Mouse (Mus musculus): Measurements from ENCODE around the gene Ap1ar. TPM values are rescaled to one million over a fixed set of nuclear protein-coding genes. Genes with fewer than 3 reads are reported as not detected.

Ap1ar gene
- total and polyA plus RNA-seq, 2 experiments = 10.0 to 21.1 TPM

DNA sequence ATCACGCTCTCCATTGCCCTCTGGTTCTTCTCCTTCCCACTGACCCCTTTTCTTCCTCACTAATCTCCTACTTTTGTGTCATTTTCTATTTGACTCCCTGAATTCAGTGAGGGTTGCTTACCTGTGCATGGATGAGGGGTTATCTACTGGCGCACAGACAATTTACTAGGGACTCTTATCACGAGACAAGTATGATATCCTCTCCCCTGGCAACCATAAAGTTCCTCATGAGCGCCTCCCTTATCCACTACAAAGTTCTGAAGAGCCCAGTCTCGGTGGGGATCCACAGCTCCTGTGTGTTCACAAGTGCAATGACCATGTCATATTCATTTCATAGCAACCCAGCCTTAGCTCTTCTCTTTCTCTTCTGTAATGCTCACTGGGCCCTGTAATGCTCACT is 12.6 kb upstream of the Ap1ar start:
- 87% methylated on average over 5 of the region's 5 CpGs for WGBS
- no peaks in the 10 kb centered on the region for H3K36me3 ChIP-seq (ENCODE audit: control insufficient read depth, insufficient read depth, low read length)
- H3K9ac ChIP-seq (ENCODE audit: low read depth, low read length) = no peak overlapping the region
- no peak for DNase-seq (ENCODE audit: extremely low read depth, low read depth, low spot score)
- H3K4me1 ChIP-seq (ENCODE audit: control insufficient read depth, insufficient read depth, low read length) = no peaks in the 10 kb centered on the region
- H3K4me3 ChIP-seq (ENCODE audit: insufficient read depth, low read depth, low read length) = no peak overlapping the region
- H3K79me2 ChIP-seq (ENCODE audit: control insufficient read depth, insufficient read depth, low read length) = no peaks in the 10 kb centered on the region
- TF ChIP-seq CTCF (IDR thresholded peaks at IDR 0.05; ENCODE audit: low read depth, low read length) (no peak), POLR2A (IDR thresholded peaks at IDR 0.05; ENCODE audit: extremely low read depth, insufficient read depth, low read length) (no peak)
- H3K27ac ChIP-seq (replicated peaks; ENCODE audit: insufficient read depth, low read depth, low read length) = no peak overlapping the region
- no peaks in the 10 kb centered on the region for H3K27me3 ChIP-seq (ENCODE audit: control insufficient read depth, insufficient read depth, low read length)

GRCm38 (mm10) chr3:127848088-127848808 is 10.9 kb upstream of the Ap1ar start:
- H3K36me3 ChIP-seq (ENCODE audit: control insufficient read depth, insufficient read depth, low read length) = no peaks in the 10 kb centered on the region
- no peak overlapping the region for H3K27ac ChIP-seq (replicated peaks; ENCODE audit: insufficient read depth, low read depth, low read length)
- no peaks in the 10 kb centered on the region for H3K27me3 ChIP-seq (ENCODE audit: control insufficient read depth, insufficient read depth, low read length)
- 54% methylated on average over 11 of the region's 11 CpGs for WGBS
- H3K9ac ChIP-seq (ENCODE audit: low read depth, low read length) = no peak overlapping the region
- H3K4me3 ChIP-seq (ENCODE audit: insufficient read depth, low read depth, low read length) = no peak overlapping the region
- DNase-seq (ENCODE audit: extremely low read depth, low read depth, low spot score) = peak; percentile 79
- H3K4me1 ChIP-seq (ENCODE audit: control insufficient read depth, insufficient read depth, low read length) = peaks cover 2% of the 10 kb centered on the region
- TF ChIP-seq CTCF (IDR thresholded peaks at IDR 0.05; ENCODE audit: low read depth, low read length) (no peak), POLR2A (IDR thresholded peaks at IDR 0.05; ENCODE audit: extremely low read depth, insufficient read depth, low read length) (no peak)
- H3K79me2 ChIP-seq (ENCODE audit: control insufficient read depth, insufficient read depth, low read length) = no peaks in the 10 kb centered on the region

DNA sequence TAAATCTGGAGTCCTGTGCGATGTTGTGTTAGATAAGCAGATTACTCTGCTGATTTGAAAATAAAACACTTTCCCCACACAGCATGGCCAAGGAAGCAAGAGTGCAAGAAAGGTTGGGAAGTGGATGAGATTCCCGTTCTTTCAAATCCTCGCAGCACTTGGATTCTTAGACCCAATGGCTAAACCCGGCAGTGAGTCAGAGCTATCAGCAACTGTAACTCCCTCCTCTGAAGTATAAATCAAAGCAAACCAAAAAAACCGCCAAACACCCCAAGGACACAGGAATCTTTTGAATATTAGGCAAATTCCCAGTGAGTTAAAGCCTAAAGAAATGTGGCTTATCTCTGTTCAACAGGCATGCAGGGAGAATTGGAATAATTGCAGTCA is 6.6 kb upstream of the Ap1ar start:
- Histone ChIP-seq H3K27ac (replicated peaks; ENCODE audit: insufficient read depth, low read depth, low read length) (no peak overlapping the region), H3K27me3 (ENCODE audit: control insufficient read depth, insufficient read depth, low read length) (no peaks in the 10 kb centered on the region), H3K79me2 (ENCODE audit: control insufficient read depth, insufficient read depth, low read length) (no peaks in the 10 kb centered on the region), H3K36me3 (ENCODE audit: control insufficient read depth, insufficient read depth, low read length) (no peaks in the 10 kb centered on the region), H3K4me1 (ENCODE audit: control insufficient read depth, insufficient read depth, low read length) (peaks cover 9% of the 10 kb centered on the region), H3K9ac (ENCODE audit: low read depth, low read length) (no peak overlapping the region), H3K4me3 (ENCODE audit: insufficient read depth, low read depth, low read length) (no peak overlapping the region)
- DNase-seq (ENCODE audit: extremely low read depth, low read depth, low spot score) = no peak
- 46% methylated on average over 5 of the region's 5 CpGs for WGBS
- TF ChIP-seq POLR2A (IDR thresholded peaks at IDR 0.05; ENCODE audit: extremely low read depth, insufficient read depth, low read length) = no peak
- TF ChIP-seq CTCF (IDR thresholded peaks at IDR 0.05; ENCODE audit: low read depth, low read length) = no peak

- H3K4me1 ChIP-seq (ENCODE audit: control insufficient read depth, insufficient read depth, low read length) = peaks cover 11% of the 10 kb centered on the region
- H3K4me3 ChIP-seq (ENCODE audit: insufficient read depth, low read depth, low read length) = no peak overlapping the region
- no peaks in the 10 kb centered on the region for H3K27me3 ChIP-seq (ENCODE audit: control insufficient read depth, insufficient read depth, low read length)
- peak; percentile 84 for DNase-seq (ENCODE audit: extremely low read depth, low read depth, low spot score)
- no peak overlapping the region for H3K9ac ChIP-seq (ENCODE audit: low read depth, low read length)
- no peak overlapping the region for H3K27ac ChIP-seq (replicated peaks; ENCODE audit: insufficient read depth, low read depth, low read length)
- H3K36me3 ChIP-seq (ENCODE audit: control insufficient read depth, insufficient read depth, low read length) = no peaks in the 10 kb centered on the region
- WGBS = 55% methylated on average over 2 of the region's 2 CpGs
- TF ChIP-seq POLR2A (IDR thresholded peaks at IDR 0.05; ENCODE audit: extremely low read depth, insufficient read depth, low read length) (no peak), CTCF (IDR thresholded peaks at IDR 0.05; ENCODE audit: low read depth, low read length) (no peak)
- H3K79me2 ChIP-seq (ENCODE audit: control insufficient read depth, insufficient read depth, low read length) = no peaks in the 10 kb centered on the region
Observed at GRCm38 (mm10) chr3:127843324-127843940, 6.1 kb upstream of the Ap1ar start.

GRCm38 (mm10) chr3:127841926-127842325 is 4.6 kb upstream of the Ap1ar start:
- WGBS = 92% methylated on average over 8 of the region's 8 CpGs
- Histone ChIP-seq H3K27me3 (ENCODE audit: control insufficient read depth, insufficient read depth, low read length) (no peaks in the 10 kb centered on the region), H3K9ac (ENCODE audit: low read depth, low read length) (no peak overlapping the region), H3K79me2 (ENCODE audit: control insufficient read depth, insufficient read depth, low read length) (no peaks in the 10 kb centered on the region), H3K4me1 (ENCODE audit: control insufficient read depth, insufficient read depth, low read length) (peaks cover 11% of the 10 kb centered on the region), H3K27ac (replicated peaks; ENCODE audit: insufficient read depth, low read depth, low read length) (no peak overlapping the region), H3K36me3 (ENCODE audit: control insufficient read depth, insufficient read depth, low read length) (no peaks in the 10 kb centered on the region), H3K4me3 (ENCODE audit: insufficient read depth, low read depth, low read length) (no peak overlapping the region)
- no peak for TF ChIP-seq CTCF (IDR thresholded peaks at IDR 0.05; ENCODE audit: low read depth, low read length)
- TF ChIP-seq POLR2A (IDR thresholded peaks at IDR 0.05; ENCODE audit: extremely low read depth, insufficient read depth, low read length) = no peak
- no peak for DNase-seq (ENCODE audit: extremely low read depth, low read depth, low spot score)
